Mouse (Mus musculus): ENCODE data around the gene Tsc22d1. TPM values are rescaled to one million over a fixed set of nuclear protein-coding genes. Genes with fewer than 3 reads are reported as not detected.

Tsc22d1 gene
- total and polyA plus RNA-seq, 3 experiments = 0.25 to 1.3 (median 0.69) TPM

GRCm38 (mm10) chr14:76478616-76479015 lies 63.9 kb downstream of the Tsc22d1 start:
- Histone ChIP-seq H3K4me1 (ENCODE audit: control insufficient read depth in 1 of 2, insufficient read depth in 2 of 2) (peaks cover 2 to 14% of the 10 kb centered on the region in 2 experiments; a peak in 3 of 4 replicates), H3K36me3 (replicated peaks in 1 of 2; ENCODE audit: control insufficient read depth in 1 of 2, insufficient read depth in 1 of 2, low read length in 1 of 2) (no peaks in the 10 kb centered on the region), H3K27ac (ENCODE audit: insufficient read depth, low read depth) (no peak overlapping the region), H3K9me3 (replicated peaks; ENCODE audit: low read length) (no peaks in the 10 kb centered on the region), H3K9ac (ENCODE audit: insufficient read depth, low read depth) (no peak overlapping the region), H3K27me3 (replicated peaks) (no peaks in the 10 kb centered on the region), H3K4me2 (ENCODE audit: insufficient read depth, low read depth, poor library complexity, severe bottlenecking) (peak overlapping the region; percentile 15; the same call in 1 of the 2 replicates), H3K79me2 (replicated peaks; ENCODE audit: control insufficient read depth, extremely low read depth, insufficient read depth, poor library complexity, severe bottlenecking) (no peaks in the 10 kb centered on the region), H3K4me3 (replicated peaks in 1 of 3; ENCODE audit: low read depth in 2 of 3, low read length in 2 of 3, poor library complexity in 1 of 3) (no peak overlapping the region)
- no peak for DNase-seq (ENCODE audit: extremely low read depth)
- in situ Hi-C loops (cut with MboI; ENCODE audit: low pct_ligation_motif_present, low pct_unique_long_range_greater_than_20kb, low sequenced_read_pairs) = loop anchor here (10.0 kb wide), 1 partner anchor 594 kb away; no protein-coding TSS in a partner anchor
- dilution Hi-C loops (cut with MboI; ENCODE audit: extremely low pct_ligation_motif_present, extremely low pct_unique_long_range_greater_than_20kb, low sequenced_read_pairs) = loop anchor here (25.0 kb wide), 1 partner anchor 534 kb away; no protein-coding TSS in a partner anchor
- TF ChIP-seq MEF2A (IDR thresholded peaks at IDR 0.05; ENCODE audit: borderline replicate concordance, low read depth, low read length) (no peak), KAT2A (IDR thresholded peaks at IDR 0.05; ENCODE audit: insufficient replicate concordance, low read length) (no peak), SMC3 (IDR thresholded peaks at IDR 0.05; ENCODE audit: low read depth, low read length) (no peak), IRF4 (IDR thresholded peaks at IDR 0.05; ENCODE audit: low read depth, low read length) (no peak), BHLHE40 (IDR thresholded peaks at IDR 0.05; ENCODE audit: low read depth, low read length) (no peak), POLR2AphosphoS2 (IDR thresholded peaks at IDR 0.05; ENCODE audit: low read depth, low read length) (no peak), RAD21 (IDR thresholded peaks at IDR 0.05; ENCODE audit: low read depth, low read length) (no peak), E2F4 (IDR thresholded peaks at IDR 0.05; ENCODE audit: insufficient replicate concordance, low read depth, low read length) (no peak), JUN (IDR thresholded peaks at IDR 0.05; ENCODE audit: insufficient read depth, low read depth, low read length) (no peak), POLR2A (IDR thresholded peaks at IDR 0.05; ENCODE audit: low read depth, low read length) (no peak), PAX5 (IDR thresholded peaks at IDR 0.05; ENCODE audit: low read length) (no peak), ELF1 (IDR thresholded peaks at IDR 0.05; ENCODE audit: low read depth, low read length) (no peak), NRF1 (IDR thresholded peaks at IDR 0.05; ENCODE audit: low read depth, low read length) (no peak), ZKSCAN1 (IDR thresholded peaks at IDR 0.05; ENCODE audit: borderline replicate concordance, low read depth, low read length) (no peak), TCF12 (IDR thresholded peaks at IDR 0.05; ENCODE audit: low read depth, low read length) (no peak), MAX (IDR thresholded peaks at IDR 0.05; ENCODE audit: low read length) (no peak), ZNF384 (IDR thresholded peaks at IDR 0.05; ENCODE audit: low read depth, low read length) (no peak), MYC (IDR thresholded peaks at IDR 0.05; ENCODE audit: low read depth, low read length) (no peak), CHD1 (IDR thresholded peaks at IDR 0.05; ENCODE audit: low read depth, low read length) (no peak)

- TF ChIP-seq MAFK (IDR thresholded peaks at IDR 0.05; ENCODE audit: insufficient replicate concordance, low read length) (peak; percentile 11; the same call in 1 of the 2 replicates), MAX (IDR thresholded peaks at IDR 0.05; ENCODE audit: low read length) (0 out of 2 replicates have a peak, but pooled peaks have one; percentile 12), ZC3H11A (IDR thresholded peaks at IDR 0.05; ENCODE audit: low read depth, low read length) (peak; percentile 12; the same call in 1 of the 2 replicates), SMC3 (IDR thresholded peaks at IDR 0.05; ENCODE audit: low read depth, low read length) (peak; percentile 71), RAD21 (IDR thresholded peaks at IDR 0.05; ENCODE audit: low read depth, low read length) (peak; percentile 81), POLR2AphosphoS2 (IDR thresholded peaks at IDR 0.05; ENCODE audit: low read depth, low read length) (no peak), EP300 (IDR thresholded peaks at IDR 0.05; ENCODE audit: low read length) (no peak), CTCF (conservative IDR thresholded peaks at IDR 0.05 in 1 of 2, IDR thresholded peaks at IDR 0.05 in 1 of 2; ENCODE audit: low read depth in 2 of 2, low read length in 2 of 2) (peak; percentile 69 to 78), MYC (IDR thresholded peaks at IDR 0.05; ENCODE audit: low read depth, low read length) (peak; percentile 81), HCFC1 (IDR thresholded peaks at IDR 0.05; ENCODE audit: low read depth, low read length) (no peak), BHLHE40 (IDR thresholded peaks at IDR 0.05; ENCODE audit: low read depth, low read length) (0 out of 2 replicates have a peak, but pooled peaks have one; percentile 12)
- Histone ChIP-seq H3K4me3 (replicated peaks in 1 of 3; ENCODE audit: low read depth in 2 of 3, low read length in 2 of 3, poor library complexity in 1 of 3) (no peak overlapping the region), H3K79me2 (replicated peaks; ENCODE audit: control insufficient read depth, extremely low read depth, insufficient read depth, poor library complexity, severe bottlenecking) (no peaks in the 10 kb centered on the region), H3K9ac (ENCODE audit: insufficient read depth, low read depth) (no peak overlapping the region), H3K36me3 (replicated peaks in 1 of 2; ENCODE audit: control insufficient read depth in 1 of 2, insufficient read depth in 1 of 2, low read length in 1 of 2) (no peaks in the 10 kb centered on the region), H3K4me1 (ENCODE audit: control insufficient read depth in 1 of 2, insufficient read depth in 2 of 2) (peaks cover 2 to 11% of the 10 kb centered on the region in 2 experiments; a peak in 3 of 4 replicates), H3K27me3 (replicated peaks) (no peaks in the 10 kb centered on the region), H3K27ac (ENCODE audit: insufficient read depth, low read depth) (no peak overlapping the region), H3K9me3 (replicated peaks; ENCODE audit: low read length) (no peaks in the 10 kb centered on the region), H3K4me2 (ENCODE audit: insufficient read depth, low read depth, poor library complexity, severe bottlenecking) (peak overlapping the region; percentile 41; the same call in 1 of the 2 replicates)
- in situ Hi-C loops (cut with MboI; ENCODE audit: low pct_ligation_motif_present, low pct_unique_long_range_greater_than_20kb, low sequenced_read_pairs) (loop anchor here (10.0 kb wide), 1 partner anchor 595 kb away; no protein-coding TSS in a partner anchor), dilution Hi-C loops (cut with MboI; ENCODE audit: extremely low pct_ligation_motif_present, extremely low pct_unique_long_range_greater_than_20kb, low sequenced_read_pairs) (loop anchor here (25.0 kb wide), 1 partner anchor 532 kb away; no protein-coding TSS in a partner anchor)
- DNase-seq (ENCODE audit: extremely low read depth) = peak; percentile 68
These were observed 65.1 kb downstream of the Tsc22d1 start for GRCm38 (mm10) chr14:76479867-76480266.
